Mouse (Mus musculus): ENCODE data around the gene Mcrip2.

Mcrip2 gene

DNA sequence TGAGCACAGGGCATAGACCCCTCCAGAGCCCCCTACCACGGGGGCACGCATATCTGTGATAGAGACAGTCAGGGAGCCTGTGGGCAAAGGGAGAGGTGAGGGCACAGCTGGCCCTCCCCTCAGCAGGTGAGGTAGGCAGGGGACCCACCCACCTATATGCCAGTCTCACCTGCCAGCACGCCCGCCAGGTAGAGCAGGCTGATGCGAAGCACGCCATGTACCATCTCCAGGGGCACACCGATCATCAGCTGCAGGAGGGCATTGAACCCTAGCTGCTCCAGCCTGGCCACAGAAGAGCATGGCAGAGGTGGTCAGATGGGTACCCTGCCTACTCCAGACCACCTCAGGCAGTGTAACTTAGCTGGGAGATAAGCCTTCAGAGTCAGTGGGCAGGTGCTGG is 33.3 kb downstream of the Mcrip2 start:
- DNase-seq (ENCODE audit: low read depth, low spot score) = no peak

DNA sequence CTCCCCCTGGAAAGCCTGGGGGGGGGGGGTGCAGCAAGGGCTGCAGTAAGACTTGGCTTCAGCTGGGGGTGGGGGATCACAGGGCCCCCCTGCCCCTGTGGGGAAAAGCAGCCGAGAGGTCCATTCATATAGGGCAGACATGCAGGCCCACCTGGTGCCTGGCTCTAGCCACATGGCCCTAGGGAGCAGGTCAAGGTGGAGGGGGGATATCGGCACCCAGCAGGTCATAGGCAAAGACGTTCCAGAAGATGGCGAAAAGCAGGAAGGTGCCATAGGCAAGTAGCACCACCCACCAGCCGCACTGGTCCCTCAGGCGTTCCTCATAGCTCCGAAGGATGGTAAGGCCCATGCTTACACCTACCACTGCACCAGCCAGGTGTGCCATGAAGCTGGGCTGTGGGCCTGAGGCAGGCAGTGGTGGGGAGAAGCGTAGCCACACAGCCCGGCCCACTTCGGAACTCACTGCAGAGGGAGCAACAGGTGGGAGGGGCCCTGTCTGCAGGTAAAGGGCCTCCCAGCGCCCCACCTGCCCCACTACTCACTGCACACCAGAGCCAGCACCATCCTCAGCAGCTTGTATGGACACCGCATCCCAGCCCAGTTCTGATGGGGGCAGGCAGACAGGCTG is 33.9 kb downstream of the Mcrip2 start:
- no peak for DNase-seq (ENCODE audit: low read depth, low spot score)

DNA sequence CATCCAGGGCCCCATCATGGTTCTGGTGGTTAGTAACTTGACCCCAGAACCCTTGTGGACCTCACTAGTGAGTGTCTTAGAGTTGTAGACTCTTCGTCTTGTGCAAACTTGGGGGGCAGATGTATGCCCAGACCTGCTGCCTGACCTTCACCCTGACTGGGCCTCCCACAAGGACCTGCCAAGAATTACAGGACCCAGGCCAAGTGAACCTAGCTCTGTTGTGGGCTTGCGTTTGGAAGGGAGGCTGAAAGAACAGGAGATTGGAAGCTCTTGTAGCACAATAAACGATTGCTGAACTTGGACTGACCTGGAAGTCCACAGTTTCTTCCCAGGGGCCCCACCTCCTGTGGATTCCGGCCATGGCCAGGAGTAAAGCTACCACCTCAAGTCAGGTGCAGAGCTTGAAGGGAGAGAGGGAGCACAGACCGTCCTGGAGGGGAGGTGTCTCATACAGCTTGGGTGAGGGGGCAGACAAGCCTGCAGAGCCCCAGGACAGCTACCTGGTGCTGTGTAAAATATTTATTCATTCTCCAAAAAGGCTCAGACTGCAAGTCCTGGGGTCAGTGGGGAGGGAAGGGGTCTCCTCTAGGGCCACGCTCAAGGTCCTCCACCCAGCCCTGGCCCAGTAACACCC is 34.5 kb downstream of the Mcrip2 start:
- no peak for DNase-seq (ENCODE audit: low read depth, low spot score)

DNA sequence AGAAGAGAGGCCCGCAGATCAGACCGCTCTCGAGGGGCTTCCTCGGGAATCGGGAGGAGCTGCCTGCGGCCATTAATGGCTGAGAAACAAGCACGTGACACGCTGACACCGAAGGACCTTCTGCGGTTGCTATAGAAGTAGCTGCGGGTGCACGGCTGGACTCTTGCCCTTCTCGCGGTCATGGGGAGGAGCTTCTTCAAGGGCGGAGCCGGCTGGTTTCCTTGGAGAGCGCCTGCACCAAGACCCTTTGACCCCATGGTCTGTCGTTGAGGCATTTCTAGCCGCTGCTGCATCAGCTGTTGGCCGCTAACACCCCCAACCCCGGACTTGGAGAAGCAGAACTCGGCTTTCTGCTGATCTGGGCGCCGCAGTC is 35.3 kb downstream of the Mcrip2 start, which contains the start of gene Stub1:
TSS of gene Stub1 (minus strand) at position 114 of the 373 bp plus-strand sequence.
- DNase-seq (ENCODE audit: low read depth, low spot score) = peak; percentile 83

DNA sequence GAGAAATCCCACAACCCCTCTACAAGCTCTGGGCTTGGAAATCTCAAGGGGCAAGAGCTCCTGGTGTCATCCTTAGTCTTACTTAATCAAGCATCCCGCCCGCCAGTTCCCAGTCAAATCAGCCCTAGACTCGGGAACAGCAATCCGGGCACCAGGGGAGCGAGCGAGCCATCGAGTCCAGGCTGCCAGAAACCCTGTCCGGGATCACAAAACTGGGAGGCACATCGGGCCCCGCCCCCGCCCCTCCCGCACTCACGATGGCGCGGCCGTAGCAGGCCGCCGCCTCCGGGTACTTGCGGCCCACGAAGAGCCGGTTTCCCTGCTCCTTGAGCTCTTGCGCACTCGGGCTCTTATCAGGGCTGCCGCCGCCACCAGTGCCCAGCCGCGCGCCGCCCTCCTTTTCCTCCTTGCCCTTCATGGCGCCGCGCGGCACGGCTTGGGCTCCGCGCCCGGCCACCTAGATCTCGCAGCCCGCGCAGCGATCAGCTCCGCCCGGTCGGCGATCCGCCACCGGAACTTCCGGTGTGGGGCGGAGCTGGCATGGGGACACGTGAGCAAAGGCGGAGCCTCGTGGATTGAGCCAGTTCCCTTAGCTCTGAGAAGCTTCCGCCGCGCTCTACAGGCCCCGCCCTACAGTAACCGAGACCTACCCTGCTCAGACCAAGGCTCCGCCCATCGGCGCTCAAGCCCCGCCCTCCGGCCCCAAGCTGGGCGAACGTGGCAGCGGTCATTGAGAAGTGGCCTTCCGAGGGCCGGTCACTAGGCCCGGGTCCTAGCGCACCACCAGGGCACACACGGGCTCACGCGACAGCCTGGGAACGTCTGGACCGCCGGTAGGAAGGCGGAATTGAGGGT is 35.9 kb downstream of the Mcrip2 start:
- peak; percentile 99 for DNase-seq (ENCODE audit: low read depth, low spot score)

DNA sequence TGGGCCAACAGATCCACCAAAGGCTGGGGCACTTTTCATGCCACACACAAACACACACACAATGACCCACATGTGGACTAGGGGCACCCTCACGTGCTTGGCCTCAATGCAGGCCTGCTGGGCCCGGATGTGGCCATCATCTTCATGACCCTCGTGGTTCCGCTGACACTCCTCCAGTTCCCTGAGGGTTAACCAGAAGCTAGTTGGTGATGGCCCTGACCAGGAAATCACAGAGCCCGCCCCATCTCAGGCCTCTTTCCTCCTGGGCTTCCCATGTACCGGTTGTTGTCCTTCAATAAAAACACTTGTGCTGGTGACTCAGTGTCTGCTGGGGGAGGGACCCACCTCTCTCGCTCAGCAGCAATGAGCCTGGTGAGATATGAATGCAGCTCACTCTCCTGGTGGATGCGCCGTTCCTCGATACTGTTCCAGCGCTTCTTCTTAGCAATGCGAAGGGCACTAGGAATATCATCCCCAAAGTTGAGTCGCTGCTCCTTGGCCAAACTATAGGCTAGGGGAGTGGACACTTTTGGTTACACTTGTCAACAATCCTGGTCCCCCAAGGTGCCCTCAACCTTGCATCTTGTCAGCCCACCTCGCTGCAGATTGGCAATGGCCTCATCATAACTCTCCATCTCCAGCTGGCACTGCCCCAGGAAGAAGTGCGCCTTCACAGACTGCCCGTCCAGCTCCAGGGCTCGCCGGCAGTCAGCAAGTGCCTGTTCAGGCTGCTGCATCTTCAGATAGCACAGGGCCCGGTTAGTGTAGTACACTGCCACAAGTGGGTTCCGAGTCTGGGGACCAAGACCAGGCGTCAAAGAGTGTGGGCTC is 36.9 kb downstream of the Mcrip2 start:
- DNase-seq (ENCODE audit: low read depth, low spot score) = no peak

DNA sequence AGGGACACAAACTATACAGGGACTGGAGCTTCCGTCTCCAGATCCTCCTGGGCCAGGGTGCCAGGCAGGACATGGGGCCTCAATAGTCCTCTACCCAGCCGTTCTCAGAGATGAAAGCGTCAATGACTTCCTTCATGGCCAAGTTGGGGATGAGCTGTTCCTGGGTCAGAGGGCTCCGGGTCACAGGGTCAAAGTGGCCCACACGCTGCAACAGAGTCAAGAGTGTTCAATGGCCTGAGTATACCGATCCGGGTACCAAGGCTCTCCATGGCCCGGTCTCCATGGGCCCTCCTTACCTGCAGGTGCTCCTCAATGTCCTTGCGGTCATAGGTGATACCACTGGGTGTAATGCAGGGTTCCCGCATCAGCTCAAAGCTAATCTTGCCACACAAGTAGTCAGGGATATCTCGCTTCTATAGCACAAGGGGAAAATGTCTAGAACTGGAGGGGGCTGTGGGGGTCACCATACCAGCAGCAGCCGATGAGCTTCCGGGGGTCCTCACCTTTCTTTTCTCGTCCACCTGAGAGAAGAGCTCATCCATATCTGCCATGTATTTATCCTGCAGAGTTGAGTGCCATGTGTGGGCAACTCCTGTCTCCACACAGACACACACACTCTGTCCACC is 37.6 kb downstream of the Mcrip2 start:
- no peak for DNase-seq (ENCODE audit: low read depth, low spot score)

DNA sequence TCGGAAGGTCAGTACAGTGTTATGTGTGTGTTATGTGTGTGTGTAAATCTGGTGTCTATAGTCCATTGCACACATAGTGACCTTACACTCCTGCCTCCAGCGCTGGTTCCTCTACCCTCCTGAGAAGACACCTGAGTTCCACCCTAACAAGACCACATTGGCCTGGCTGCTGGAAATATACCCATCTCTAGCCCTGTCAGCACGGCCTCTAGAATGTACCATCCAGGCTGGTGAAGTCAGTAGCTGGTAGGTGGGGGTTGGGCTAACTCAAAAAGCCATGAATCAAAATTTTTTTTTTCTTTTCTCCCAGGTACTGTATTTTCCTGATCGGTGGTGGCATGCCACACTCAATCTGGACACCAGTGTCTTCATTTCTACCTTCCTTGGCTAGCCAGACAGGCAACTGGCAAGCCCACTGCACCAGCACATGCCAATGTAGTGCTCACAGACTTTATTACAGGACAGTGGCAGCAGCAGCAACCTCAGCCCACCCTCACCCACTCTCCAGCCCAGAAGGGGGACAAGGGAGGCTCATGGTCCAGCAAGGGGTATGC is 38.3 kb downstream of the Mcrip2 start:
- DNase-seq (ENCODE audit: low read depth, low spot score) = no peak

DNA sequence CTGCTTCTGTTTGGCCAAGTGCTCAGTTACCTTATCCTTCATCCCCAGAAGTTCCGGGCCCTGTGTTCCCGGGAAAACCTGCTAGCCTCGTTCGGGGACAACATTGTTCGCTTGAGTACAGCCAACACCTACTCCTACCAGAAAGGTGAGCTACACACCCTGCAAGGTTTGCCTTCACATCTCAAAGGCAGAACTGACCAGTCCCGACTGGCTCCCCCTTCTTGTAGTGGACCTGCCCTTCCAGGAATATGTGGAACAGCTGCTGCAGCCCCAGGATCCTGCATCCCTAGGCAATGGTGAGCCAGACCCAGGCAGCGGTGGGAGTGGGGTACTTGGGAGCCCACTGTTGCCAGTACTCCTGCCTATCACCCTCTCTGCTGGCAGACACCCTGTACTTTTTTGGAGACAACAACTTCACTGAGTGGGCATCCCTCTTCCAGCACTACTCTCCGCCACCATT is 39.0 kb downstream of the Mcrip2 start:
- DNase-seq (ENCODE audit: low read depth, low spot score) = no peak

DNA sequence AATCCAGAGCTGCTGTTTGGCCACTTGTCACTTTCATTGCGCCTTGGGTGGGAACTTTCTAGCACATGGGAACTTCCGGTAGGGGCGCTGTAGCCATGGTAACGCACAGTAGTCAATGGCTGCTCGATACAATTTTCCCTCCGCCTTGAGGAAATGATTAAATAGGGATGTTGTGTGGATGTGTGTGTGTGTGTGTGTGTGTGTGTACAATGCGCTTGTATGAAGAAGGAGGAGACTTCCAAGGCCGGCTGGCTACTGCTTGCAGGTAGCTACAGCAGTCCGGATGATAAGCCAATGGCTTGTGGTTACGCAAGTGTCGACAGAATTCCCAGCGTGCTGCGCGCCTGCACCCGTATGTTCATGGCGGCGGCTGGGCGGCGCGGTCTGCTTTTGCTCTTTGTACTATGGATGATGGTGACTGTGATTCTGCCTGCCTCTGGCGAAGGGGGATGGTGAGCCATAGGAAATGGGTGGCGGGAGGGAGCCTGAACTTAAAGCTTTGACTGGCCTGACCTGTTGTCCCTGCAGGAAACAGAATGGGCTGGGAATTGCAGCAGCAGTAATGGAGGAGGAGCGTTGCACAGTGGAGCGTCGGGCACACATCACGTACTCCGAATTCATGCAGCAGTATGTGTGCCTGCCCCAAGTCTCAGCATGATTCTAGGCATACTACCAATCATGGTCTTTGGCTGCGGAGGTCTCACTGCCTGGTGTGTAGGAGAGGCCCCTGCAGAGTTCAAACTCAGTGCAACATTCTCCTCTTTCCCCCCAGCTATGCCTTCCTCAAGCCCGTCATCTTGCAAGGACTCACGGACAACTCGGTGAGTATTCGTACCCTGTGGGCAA is 39.6 kb downstream of the Mcrip2 start, which contains the start of gene Jmjd8:
TSS of gene Jmjd8 (plus strand) at position 156 of the 846 bp plus-strand sequence.
- peak; percentile 87 for DNase-seq (ENCODE audit: low read depth, low spot score)

DNA sequence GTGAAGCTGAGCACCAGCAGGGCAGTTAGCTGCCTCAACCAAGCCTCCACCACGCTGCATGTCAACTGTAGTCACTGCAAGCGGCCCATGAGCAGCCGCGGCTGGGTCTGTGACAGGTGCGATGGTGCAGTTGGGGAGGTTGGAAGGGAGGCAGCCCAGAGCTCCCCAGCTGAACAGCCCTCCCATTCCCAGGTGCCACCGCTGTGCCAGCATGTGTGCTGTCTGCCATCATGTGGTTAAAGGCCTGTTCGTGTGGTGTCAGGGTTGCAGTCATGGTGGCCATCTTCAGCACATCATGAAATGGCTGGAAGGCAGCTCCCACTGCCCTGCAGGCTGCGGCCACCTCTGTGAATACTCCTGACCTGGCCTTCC is 40.4 kb downstream of the Mcrip2 start:
- DNase-seq (ENCODE audit: low read depth, low spot score) = no peak

DNA sequence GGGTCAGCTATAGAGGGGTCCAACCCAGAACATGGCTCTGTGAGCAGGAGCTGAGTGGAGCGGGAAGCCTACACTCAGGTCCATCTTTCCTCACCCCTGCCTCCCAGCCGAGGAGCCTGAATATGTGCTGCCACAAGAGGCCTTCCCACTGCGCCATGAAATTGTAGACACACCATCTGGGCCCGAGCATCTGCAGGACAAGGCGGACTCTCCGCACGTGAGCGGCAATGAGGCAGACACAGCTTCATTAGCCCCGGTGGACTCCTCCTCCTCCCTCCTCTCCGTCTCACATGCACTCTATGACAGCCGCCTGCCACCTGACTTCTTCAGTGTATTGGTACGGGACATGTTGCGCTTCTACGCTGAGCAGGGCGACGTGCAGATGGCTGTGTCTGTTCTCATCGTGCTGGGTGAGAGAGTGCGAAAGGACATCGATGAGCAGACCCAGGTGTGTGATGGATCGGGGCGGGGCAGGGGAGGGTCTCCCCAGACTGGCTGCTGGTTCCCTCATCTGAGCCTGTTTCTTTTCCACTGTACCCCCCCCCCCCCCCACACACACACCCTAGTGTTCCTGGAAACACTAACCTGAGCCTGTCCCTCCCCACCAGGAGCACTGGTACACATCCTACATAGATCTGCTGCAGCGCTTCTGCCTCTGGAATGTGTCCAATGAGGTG is 40.9 kb downstream of the Mcrip2 start:
- DNase-seq (ENCODE audit: low read depth, low spot score) = no peak

DNA sequence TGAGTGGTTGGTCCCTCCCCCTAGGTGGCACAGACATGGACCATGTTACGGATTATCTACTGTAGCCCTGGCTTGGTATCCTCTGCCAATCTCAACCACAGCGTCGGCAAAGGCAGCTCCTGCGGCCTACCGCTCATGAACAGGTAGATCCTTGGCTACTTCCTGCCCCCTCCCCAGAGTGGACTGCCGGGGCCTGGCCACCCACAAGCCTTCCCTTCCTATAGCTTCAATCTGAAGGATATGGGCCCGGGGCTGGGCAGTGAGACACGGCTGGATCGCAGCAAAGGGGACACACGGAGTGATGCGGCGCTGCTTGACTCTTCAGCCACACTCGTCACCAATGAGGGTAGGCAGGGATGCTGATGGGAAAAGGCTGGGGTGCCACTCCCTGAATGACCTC is 41.6 kb downstream of the Mcrip2 start:
- no peak for DNase-seq (ENCODE audit: low read depth, low spot score)

DNA sequence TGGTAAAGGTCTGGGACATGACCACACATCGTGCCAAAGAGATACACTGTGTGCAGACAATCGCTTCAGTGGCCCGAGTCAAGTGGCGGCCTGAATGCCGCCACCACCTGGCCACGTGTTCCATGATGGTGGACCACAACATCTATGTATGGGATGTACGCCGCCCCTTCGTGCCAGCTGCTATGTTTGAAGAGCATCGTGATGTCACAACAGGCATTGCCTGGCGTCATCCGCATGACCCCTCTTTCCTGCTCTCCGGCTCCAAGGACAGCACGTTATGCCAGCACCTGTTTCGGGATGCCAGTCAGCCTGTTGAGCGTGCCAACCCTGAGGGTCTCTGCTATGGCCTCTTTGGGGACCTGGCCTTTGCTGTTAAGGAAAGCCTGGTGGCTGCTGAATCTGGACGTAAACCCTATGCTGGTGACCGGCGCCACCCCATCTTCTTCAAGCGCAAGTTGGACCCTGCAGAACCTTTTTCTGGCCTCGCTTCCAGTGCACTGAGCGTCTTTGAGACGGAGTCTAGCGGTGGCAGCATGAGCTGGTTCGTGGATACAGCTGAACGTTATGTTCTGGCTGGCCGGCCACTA is 42.5 kb downstream of the Mcrip2 start:
- DNase-seq (ENCODE audit: low read depth, low spot score) = no peak

DNA sequence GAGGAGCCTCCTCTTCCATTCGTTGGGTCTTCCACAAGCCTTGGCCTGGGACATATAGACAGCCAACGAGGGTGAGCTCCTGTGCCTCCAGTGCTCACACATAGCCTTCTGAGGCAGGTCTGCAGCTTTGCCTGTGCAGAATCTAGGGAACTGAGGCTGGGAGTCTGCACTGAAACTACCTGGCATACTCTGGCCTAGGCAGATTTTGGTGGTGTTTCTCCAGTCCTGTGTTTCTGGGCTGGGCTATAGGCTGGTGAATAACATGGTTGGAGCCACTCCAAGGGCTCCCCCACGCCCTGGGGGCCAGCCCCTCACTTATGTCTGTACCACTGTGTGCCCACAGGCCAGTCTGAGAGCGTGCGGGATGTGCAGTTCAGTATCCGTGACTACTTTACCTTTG is 43.3 kb downstream of the Mcrip2 start:
- DNase-seq (ENCODE audit: low read depth, low spot score) = no peak

DNA sequence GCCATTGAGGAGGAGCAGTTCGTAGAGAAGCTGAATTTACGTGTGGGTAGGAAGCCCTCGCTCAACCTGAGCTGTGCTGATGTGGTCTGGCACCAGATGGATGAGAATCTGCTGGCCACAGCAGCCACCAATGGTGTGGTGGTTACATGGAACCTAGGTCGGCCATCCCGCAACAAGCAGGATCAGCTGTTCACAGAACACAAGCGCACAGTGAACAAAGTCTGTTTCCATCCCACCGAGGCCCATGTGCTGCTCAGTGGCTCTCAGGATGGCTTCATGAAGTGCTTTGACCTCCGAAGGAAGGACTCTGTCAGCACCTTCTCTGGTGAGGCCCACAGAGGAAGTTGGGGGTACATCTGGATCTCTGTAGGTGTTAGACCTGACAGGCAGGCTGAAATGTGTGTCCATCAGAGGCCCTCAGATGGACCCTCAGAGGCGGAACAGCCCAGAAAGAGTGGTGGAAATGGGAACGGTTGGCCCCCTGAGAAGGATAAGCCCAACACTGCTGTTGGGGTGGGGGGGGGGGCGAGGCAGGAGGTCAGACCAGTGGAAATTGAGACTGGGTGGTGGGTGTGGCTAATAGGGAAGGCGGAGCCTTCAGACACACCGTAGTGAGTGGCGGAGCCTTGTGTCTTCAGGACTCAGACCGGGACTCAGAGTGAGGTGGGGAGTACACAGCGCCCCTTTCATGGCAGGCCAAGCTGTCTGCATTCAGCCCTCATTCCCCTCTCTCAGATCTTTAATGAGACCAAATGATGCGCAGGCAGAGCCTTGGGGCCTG is 44.0 kb downstream of the Mcrip2 start:
- DNase-seq (ENCODE audit: low read depth, low spot score) = peak; percentile 83

DNA sequence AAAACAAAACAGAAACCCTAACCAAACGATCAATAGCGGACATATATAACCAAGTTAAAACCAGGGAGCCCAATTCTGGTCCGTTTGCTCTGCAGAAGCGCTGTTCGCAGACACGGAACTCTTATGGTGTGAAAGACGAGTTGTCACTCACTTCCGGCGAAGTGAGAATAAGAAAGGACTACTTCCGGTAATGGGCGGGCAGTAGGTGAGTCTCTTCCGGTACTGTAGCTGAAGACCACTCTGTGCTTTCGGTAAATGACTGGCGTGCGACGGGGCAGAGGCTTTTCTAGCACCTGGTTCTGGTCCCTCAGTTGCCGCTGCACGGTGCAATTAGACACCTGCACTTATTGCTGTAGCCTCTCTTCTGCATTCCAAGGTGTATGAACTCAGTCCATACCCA is 45.1 kb downstream of the Mcrip2 start, which contains the start of gene Wdr24:
TSS of gene Wdr24 (plus strand) at position 176 of the 400 bp plus-strand sequence.
- DNase-seq (ENCODE audit: low read depth, low spot score) = peak; percentile 94

All from A20 (cell line).